In the genomic region with DNA sequence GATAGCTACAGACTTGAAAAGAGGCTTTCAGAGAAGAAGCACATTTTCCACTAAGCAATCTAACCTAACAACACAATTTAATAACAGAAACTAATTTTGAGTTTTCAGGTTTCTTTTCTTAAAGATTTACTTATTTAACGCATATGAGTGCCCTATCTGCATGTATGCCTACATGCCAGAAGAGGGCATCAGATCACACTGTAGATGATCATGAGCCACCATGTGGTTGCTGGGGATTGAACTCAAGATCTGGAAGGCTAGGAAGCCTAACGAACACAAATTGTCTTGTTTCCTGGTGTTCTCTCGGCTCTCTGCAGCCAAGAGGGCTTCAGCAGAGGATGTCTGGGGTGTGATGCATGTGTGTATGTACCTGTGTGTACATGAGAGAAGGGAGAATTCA, we compare ENCODE assay signal across 13 mouse cellular contexts.
DNase-seq lines count a peak whose midpoint lies in the region; ATAC-seq and TF ChIP-seq lines count a peak whose summit lies in the region.
"Had no signal": no experiment of that assay in that cellular context is flagged by ENCODE, and none has a peak within 500 bp of the region (broad histone marks: within the 10 kb centered on the region; RNA-seq: fewer than 3 reads in every experiment).

No protein-coding gene starts in this region.

- H3K4me1 ChIP-seq in cerebellum, adult 2 months (ENCODE audit: control insufficient read depth, insufficient read depth, low read length) = no peaks in the 10 kb centered on the region
- H3K4me1 ChIP-seq in hindbrain, postnatal 0 days (ENCODE audit: insufficient read depth, low read length) = no peaks in the 10 kb centered on the region
- H3K4me1 ChIP-seq in hindbrain, embryonic 16.5 days (ENCODE audit: control insufficient read depth, insufficient read depth, low read depth, low read length) = no peaks in the 10 kb centered on the region
- no peaks in the 10 kb centered on the region for H3K4me1 ChIP-seq in midbrain, embryonic 14.5 days (ENCODE audit: control insufficient read depth, insufficient read depth, low read length)
- H3K4me1 ChIP-seq in midbrain, embryonic 13.5 days (replicated peaks) = peaks cover 7% of the 10 kb centered on the region

- H3K4me2 ChIP-seq in hindbrain, postnatal 0 days (ENCODE audit: low read depth, low read length) = no peak overlapping the region
- no peak overlapping the region for H3K4me2 ChIP-seq in hindbrain, embryonic 16.5 days (ENCODE audit: low read length)
- no peak overlapping the region for H3K4me2 ChIP-seq in midbrain, embryonic 14.5 days (ENCODE audit: low read length)
- H3K4me2 ChIP-seq in midbrain, embryonic 13.5 days (replicated peaks) = no peak overlapping the region
- H3K4me2 ChIP-seq: hindbrain, embryonic 14.5 days had no signal

- no peak overlapping the region for H3K27ac ChIP-seq in cerebellum, adult 2 months (ENCODE audit: insufficient read depth, low read length)
- H3K27ac ChIP-seq in hindbrain, postnatal 0 days = no peak overlapping the region
- no peak overlapping the region for H3K27ac ChIP-seq in hindbrain, embryonic 16.5 days (ENCODE audit: low read depth, low read length)
- H3K27ac ChIP-seq in midbrain, embryonic 14.5 days (replicated peaks; ENCODE audit: low read depth, low read length) = no peak overlapping the region
- H3K27ac ChIP-seq in midbrain, embryonic 13.5 days = no peak overlapping the region
- H3K27ac ChIP-seq: hindbrain, embryonic 14.5 days; macrophage had no signal

- H3K9ac ChIP-seq in hindbrain, postnatal 0 days (replicated peaks; ENCODE audit: low read length) = no peak overlapping the region
- H3K9ac ChIP-seq in hindbrain, embryonic 16.5 days (ENCODE audit: low read depth, low read length) = no peak overlapping the region
- no peak overlapping the region for H3K9ac ChIP-seq in midbrain, embryonic 14.5 days (replicated peaks; ENCODE audit: low read length)
- no peak overlapping the region for H3K9ac ChIP-seq in midbrain, embryonic 13.5 days (replicated peaks)
- H3K9ac ChIP-seq: hindbrain, embryonic 14.5 days had no signal

- 65% methylated on average over 3 of the region's 3 CpGs for WGBS in cerebellum, adult 2 months
- 66% methylated on average over 3 of the region's 3 CpGs for WGBS in hindbrain, postnatal 0 days
- 80% methylated on average over 3 of the region's 3 CpGs for WGBS in hindbrain, embryonic 16.5 days
- 85% methylated on average over 3 of the region's 3 CpGs for WGBS in midbrain, embryonic 14.5 days
- WGBS in midbrain, embryonic 13.5 days = 81% methylated on average over 3 of the region's 3 CpGs

- peak; percentile 45; the same call in 1 of the 2 replicates for TF ChIP-seq CTCF in cerebellum, adult 2 months (IDR thresholded peaks at IDR 0.05; ENCODE audit: borderline replicate concordance, insufficient read depth, low read depth, low read length)
- peak; percentile 70 for TF ChIP-seq CTCF in hindbrain, postnatal 0 days (IDR thresholded peaks at IDR 0.05; ENCODE audit: low read depth)

- no peaks in the 10 kb centered on the region for H3K9me3 ChIP-seq in hindbrain, postnatal 0 days (ENCODE audit: low read length)
- no peaks in the 10 kb centered on the region for H3K9me3 ChIP-seq in hindbrain, embryonic 16.5 days (ENCODE audit: control insufficient read depth, low read length)
- no peaks in the 10 kb centered on the region for H3K9me3 ChIP-seq in midbrain, embryonic 14.5 days (ENCODE audit: control insufficient read depth, low read length)
- H3K9me3 ChIP-seq in midbrain, embryonic 13.5 days = no peaks in the 10 kb centered on the region

- ATAC-seq in hindbrain, postnatal 0 days = no peak
- ATAC-seq in hindbrain, embryonic 16.5 days = no peak
- ATAC-seq in midbrain, embryonic 14.5 days (ENCODE audit: low FRiP score, low TSS enrichment) = no peak
- no peak for ATAC-seq in midbrain, embryonic 13.5 days

- no peak for TF ChIP-seq POLR2A in cerebellum, adult 2 months (IDR thresholded peaks at IDR 0.05; ENCODE audit: borderline replicate concordance, insufficient read depth, low read length)

- no peak for DNase-seq in cerebellum, adult 2 months
- DNase-seq in cerebellum, adult 8-10 months = no peak
- DNase-seq in hindbrain, postnatal 0 days (ENCODE audit: low spot score) = peak; percentile 38
- DNase-seq in midbrain, embryonic 14.5 days = peak; percentile 34
- DNase-seq in splenic B cell, adult 2 months (ENCODE audit: low read depth, low spot score) = peak; percentile 25
- DNase-seq in gastrocnemius, postnatal 10 days = no peak
- DNase-seq: cerebellum, adult 9-11 months; kidney, postnatal 4 days; thymus, adult 18-20 months had no signal

- no peak overlapping the region for H3K4me3 ChIP-seq in cerebellum, adult 2 months (replicated peaks; ENCODE audit: insufficient read depth, low read depth, low read length)
- H3K4me3 ChIP-seq in hindbrain, postnatal 0 days (ENCODE audit: low read length) = no peak overlapping the region
- H3K4me3 ChIP-seq in hindbrain, embryonic 16.5 days (ENCODE audit: low read length) = no peak overlapping the region
- H3K4me3 ChIP-seq in midbrain, embryonic 14.5 days (replicated peaks; ENCODE audit: low read depth, low read length) = no peak overlapping the region
- H3K4me3 ChIP-seq in midbrain, embryonic 13.5 days (replicated peaks) = no peak overlapping the region

- H3K36me3 ChIP-seq in hindbrain, postnatal 0 days (ENCODE audit: insufficient read depth, low read length) = no peaks in the 10 kb centered on the region
- H3K36me3 ChIP-seq in hindbrain, embryonic 16.5 days (ENCODE audit: control insufficient read depth, insufficient read depth, low read length) = no peaks in the 10 kb centered on the region
- H3K36me3 ChIP-seq in midbrain, embryonic 14.5 days (ENCODE audit: control insufficient read depth, insufficient read depth, low read length) = no peaks in the 10 kb centered on the region
- H3K36me3 ChIP-seq in midbrain, embryonic 13.5 days = no peaks in the 10 kb centered on the region
- no peaks in the 10 kb centered on the region for H3K36me3 ChIP-seq in splenic B cell, adult 2 months (ENCODE audit: control insufficient read depth, insufficient read depth, low read length, poor library complexity, severe bottlenecking)

- H3K27me3 ChIP-seq in cerebellum, adult 2 months (ENCODE audit: control insufficient read depth, insufficient read depth, low read length) = no peaks in the 10 kb centered on the region
- H3K27me3 ChIP-seq in hindbrain, postnatal 0 days (ENCODE audit: insufficient read depth, low read length) = no peaks in the 10 kb centered on the region
- no peaks in the 10 kb centered on the region for H3K27me3 ChIP-seq in hindbrain, embryonic 16.5 days (replicated peaks; ENCODE audit: control insufficient read depth, insufficient read depth, low read length)
- H3K27me3 ChIP-seq in midbrain, embryonic 14.5 days (ENCODE audit: control insufficient read depth, insufficient read depth, low read length) = no peaks in the 10 kb centered on the region
- H3K27me3 ChIP-seq in midbrain, embryonic 13.5 days = no peaks in the 10 kb centered on the region
- no peaks in the 10 kb centered on the region for H3K27me3 ChIP-seq in splenic B cell, adult 2 months (ENCODE audit: control insufficient read depth, insufficient read depth, low read length, poor library complexity, severe bottlenecking)

Comparison
In these comparisons a context has a peak if more than half of its experiments do, and no peak if none do; other contexts are left out.
1. DNase-seq: peak in hindbrain, postnatal 0 days (single experiment), midbrain, embryonic 14.5 days (single experiment) and splenic B cell, adult 2 months (single experiment); none in cerebellum, adult 2 months (0 of 2), cerebellum, adult 8-10 months (single experiment) and gastrocnemius, postnatal 10 days (single experiment).